Mouse (Mus musculus): ENCODE results near the gene Wnt3.
"Not testable (repeated sequence)": the region's sequence is repeated elsewhere in the genome, so short reads cannot be mapped to it uniquely, and the experiment has no call there.

Gene Wnt3

DNA sequence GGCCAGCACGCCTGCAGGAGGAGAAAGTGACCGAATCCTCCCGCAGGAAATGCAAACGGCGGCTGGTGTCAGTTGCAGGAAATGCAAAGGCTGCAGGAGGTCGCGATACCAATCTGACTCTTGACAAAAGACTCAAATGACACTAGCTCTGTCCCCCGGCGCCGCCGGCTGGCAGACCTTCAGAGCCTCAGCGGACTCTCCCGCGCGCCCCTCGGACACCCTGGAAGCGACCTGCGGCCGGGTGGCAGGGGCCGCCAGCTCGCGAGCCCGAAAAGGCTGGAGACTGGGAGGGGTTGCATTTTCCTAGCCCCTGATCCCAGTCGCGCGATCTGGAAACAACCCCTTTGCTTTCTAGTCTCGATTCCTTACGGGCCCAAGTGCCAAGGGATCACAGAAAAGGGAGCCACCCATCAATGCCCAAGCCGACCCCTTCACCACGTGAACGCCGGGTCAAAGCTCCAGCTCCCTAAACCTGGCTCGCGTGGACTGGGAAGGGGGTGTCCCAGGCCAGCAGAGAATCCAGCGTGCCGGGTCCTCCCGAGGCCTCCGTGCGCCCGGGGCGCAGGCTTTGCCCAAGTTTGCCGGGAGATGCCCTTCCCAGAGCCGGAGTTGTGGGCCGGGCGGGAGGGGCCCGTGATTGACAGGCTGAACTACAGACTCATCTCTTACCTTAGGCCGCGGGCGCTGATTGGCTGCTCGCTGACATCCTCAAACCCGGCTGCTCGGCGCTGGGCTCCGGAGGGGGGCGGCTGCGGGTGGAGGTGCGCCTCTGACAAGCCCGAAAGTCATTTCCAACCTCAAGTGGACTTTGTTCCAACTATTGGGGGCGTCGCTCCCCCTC is at the start of gene Wnt3:
Gene Wnt3 (plus strand): TSS at position 764 of the 841 bp plus-strand sequence.
- DNase-seq (ENCODE audit: low spot score): no peak

DNA sequence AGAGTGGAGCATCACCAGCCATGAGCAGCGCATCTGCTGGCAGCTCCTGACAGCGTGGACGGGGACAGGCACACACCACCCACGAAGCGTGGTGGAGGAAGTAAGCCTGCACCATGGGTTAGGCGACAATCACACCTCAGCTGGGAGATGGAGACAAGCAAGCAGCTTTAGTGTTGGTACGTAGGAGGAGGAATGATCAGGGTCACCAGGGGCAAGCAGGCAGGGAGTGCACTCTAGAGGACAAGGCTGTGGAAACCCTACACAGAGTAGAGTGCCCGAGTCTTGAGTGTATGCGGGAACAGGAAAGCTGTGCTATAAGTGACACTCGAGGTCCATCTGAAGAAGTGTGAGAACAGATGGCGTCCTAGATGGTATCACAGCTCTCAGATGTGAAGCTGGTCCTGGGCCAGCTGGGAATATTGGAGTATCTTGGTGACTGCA is 49.6 kb upstream of the Wnt3 start:
- DNase-seq (ENCODE audit: low spot score): no peak

DNA sequence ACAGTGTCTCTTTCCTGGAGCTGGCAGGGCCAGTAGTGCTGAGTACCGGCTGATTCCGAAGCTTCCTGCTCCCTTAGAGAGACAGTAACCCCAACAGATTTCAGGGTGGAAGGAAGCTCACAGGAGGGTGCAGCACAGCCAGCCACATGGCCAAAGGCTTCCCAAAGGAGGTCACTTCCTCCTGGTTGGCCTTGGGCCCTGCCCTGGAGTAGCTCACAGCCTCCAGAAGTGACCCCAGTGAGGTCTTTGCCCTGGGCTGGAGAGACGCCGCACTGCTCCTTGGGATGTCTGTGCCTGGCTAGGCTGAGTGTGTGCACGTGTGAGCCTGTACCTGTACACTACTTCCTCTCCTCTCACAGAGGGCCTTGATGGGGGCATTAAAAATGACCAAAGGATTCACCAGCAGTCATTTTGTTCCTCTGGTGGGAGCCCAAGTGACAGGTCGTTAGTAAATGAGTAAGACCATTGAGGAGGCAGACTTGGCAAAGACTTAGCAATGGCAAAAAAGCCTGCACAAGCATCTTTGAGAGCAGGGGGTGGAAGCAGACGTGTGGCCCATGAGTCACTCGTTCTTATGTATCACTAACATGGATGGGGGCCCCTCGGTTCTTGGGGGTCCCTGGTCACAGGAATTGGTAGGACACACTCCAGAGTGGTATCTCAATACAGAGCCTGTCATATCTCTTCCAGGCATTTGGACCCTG is 44.5 kb upstream of the Wnt3 start:
- no peak for DNase-seq (ENCODE audit: low spot score)

DNA sequence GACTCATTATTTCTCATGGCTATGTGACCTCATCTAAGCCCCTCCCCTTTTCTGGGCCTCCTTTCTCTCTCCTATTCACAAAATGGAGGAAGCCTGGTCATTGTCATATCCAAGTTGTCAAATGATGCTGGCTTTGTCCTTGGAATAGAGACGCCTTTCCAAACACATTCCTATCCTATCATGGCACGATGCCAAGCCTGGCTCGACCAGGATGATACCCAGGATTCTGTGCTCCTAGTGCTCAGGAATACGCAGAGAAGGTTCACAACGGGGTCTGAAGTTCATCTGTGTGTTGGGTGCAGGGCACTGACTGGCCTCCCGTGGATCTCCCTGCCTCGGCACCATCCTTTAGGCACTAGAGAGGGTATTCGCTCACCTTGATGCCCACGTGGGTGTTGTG is 42.4 kb upstream of the Wnt3 start:
- no peak for DNase-seq (ENCODE audit: low spot score)

DNA sequence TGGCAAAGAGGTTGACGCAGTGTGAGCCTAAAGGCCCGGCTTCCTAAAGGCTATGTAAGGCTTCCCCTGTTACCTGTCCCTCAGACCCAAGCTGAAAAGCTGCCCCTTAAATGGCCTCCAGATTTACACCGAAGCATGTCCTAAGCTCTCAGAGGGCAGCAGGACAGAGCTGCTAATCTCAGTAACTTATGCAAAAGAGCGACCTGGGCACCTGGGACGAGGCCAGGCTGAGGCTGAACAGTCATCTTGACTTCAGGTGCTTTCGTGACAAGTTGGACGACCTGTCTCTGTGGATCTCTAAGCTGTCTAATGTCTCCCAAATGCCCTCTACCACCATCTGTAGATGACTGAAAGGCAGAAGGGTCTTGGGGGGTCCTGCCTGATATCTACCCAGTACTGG is 41.6 kb upstream of the Wnt3 start:
- no peak for DNase-seq (ENCODE audit: low spot score)

DNA sequence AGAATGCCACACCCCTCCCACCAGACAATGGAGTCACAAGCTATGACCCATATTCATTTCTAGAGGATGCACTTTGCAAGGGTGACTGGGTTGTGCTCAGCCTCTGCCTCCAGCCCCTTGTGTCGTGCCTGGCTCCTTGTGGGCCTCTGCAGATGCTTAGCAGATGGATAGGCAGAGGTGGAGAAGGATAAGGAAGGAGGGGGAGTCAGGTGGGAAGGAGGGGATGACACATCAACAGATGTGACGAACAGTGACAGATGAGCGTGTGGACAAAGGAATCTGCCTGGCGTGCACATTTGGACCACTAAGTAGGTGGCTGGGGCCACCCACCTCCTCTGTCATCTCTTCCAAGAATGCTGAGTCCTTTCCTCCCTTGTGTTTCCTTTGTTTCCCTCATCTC is 40.9 kb upstream of the Wnt3 start:
- no peak for DNase-seq (ENCODE audit: low spot score)

DNA sequence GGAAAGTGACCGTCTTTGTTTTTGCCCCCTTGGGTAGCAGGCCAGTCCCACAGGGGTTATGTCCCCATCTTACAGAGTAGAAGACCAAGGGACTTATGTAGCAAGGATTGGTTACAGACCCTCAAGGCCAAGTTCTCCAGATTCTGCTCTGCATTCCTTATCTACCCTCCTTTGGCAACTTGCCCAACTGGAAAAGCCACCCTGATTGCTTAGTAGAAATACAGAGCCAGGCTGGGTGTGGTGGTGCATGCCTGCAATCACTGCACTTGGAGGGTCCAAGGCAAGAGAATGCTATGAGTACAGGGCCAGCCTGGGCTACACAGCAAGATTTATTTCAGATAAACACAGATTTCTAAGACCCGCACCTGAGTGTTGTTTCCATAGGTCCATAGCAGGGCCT is 40.0 kb upstream of the Wnt3 start:
- DNase-seq (ENCODE audit: low spot score): no peak

DNA sequence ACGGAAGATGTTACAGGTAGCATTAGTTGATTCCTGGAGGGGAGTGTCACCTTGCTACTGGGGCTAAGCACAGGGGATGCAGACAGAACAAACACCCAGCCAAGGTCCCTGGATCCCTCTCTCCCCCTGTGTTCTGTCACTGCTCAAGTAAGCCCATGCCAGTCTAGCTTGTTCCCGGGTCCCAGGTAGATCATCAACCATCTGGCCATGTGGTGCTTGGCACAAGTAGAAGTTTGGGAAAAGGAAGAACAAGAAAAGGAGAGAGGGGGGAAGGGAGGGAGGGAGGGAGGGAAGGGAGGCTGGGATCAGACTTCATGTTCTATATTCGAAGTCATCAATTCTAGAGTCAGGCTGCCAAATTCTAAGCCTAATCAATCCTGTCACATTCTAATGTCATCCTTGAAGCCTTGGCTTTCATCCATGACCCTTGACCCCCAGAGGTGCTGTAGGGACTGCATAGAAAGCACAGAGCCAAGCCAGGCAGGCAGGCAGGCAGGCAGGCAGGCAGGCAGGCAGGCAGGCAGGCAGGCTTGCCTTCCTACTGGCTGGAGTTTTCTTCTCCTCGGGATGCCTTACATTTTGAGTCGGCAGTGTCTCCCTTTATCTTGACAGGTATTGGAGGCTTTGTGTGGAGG is 39.4 kb upstream of the Wnt3 start:
- no peak for DNase-seq (ENCODE audit: low spot score)

DNA sequence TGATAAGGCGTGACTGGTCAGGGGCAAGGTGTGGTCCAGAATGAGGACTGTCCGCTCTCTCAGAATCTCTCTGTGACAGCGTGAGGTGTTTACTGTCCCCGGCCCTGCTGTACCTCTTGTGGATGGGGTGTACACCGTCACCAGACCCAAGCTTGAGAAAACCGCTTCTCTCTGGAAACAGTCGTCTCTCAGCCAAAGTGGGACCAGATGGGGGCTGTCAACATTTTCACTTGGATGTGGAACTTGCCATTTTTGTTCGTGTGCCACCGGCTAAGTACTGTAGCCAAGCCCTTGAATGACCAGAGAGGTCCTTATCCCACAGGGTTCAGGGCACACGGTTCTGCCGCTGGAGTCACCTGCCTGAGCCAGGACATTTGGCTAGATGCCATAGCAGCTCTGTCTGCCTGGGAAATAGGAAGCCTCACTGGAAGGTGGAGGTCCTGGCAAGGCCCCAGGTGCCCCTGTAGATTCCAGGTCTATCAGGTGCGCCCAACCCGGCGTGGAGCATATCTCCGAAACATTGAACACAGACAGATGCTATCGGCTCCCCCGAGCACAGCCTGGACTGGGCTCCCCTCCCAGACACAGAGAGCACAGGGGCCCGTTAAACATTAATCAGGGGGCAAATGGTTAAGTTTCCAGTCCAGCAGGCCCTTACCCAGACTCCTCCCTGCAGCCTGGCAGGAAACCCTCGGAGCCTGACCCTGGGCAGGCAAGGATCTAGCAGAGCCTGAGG is 38.7 kb upstream of the Wnt3 start:
- peak; percentile 55 for DNase-seq (ENCODE audit: low spot score)

DNA sequence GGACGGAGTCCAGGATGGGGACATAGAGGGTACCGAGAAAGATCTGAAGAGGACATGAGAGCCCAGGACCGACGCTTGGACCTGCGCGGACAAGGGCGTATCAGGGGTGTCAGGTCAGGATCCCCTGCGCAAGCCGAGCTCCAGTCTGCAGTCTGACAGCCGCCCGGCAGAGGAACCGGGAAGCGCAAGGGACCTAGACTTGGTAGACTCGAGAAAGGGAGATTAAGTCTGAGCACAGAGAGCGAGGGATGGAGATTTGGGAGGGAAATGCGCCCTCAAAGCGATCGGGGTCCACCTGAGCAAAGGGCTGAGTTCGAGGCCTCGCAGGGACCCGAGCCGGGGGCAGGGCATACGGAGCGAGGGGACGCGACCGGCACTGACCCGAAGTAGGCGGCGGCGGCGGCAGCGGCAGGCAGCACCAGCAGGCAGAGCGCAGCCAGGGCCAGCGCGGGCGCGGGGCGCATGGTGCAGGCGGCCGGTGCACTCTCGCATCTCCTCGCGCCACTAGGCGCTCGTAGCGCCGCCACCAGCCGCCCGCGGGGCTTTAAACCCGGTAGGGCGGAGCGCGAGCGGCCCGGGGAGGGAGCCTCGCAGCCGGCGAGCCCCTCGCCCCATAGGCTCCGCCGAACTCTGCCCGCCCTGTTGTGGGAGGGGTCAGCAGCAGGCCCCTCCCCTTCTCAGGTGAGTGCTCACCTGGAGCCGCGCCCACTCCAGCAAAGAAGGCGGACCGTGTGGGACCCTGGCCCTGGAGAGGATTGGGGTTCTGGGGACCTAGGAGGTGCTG is 24.5 kb upstream of the Wnt3 start, which contains the start of gene Wnt9b:
Gene Wnt9b (minus strand): TSS at position 516 of the 784 bp plus-strand sequence.
- DNase-seq (ENCODE audit: low spot score): peak; percentile 45

DNA sequence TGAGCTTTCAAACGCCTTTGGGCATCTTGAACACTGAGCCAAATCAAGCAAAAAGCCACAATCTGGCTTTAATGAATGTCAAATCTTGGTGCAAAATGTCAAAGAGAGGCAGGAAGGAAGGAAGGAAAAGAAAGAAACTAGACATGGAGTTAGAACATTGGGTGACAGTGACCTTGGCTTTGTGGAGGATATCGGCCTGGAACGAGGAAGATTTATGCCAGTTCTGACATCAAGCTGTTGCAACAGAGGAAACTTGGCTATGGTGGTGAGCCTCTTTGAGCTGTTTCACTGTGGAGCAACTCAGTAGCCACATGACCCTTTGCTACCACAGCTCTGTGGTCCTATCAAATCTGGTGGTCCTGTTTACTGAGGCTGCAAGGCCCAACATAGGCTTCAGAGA is 23.3 kb upstream of the Wnt3 start:
- DNase-seq (ENCODE audit: low spot score): no peak

DNA sequence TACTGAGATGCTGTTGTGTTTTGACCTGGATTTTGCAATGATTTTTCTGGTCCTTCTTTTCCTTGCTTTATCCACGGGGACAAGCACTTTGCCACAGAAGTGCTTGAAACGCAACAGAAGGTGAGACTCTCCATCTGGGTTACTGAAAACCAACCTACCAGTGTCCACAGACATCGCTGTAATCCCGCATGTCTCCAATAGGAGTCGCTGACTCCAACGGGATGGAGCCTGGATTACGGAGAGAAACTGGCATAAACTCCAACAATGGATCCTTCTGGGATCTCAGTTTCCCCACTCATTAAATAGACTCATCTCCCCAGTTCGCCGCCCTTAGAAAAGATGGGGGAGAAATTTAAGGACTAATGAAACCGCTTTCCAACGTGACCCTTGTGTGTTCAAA is 15.9 kb upstream of the Wnt3 start:
- no peak for DNase-seq (ENCODE audit: low spot score)

DNA sequence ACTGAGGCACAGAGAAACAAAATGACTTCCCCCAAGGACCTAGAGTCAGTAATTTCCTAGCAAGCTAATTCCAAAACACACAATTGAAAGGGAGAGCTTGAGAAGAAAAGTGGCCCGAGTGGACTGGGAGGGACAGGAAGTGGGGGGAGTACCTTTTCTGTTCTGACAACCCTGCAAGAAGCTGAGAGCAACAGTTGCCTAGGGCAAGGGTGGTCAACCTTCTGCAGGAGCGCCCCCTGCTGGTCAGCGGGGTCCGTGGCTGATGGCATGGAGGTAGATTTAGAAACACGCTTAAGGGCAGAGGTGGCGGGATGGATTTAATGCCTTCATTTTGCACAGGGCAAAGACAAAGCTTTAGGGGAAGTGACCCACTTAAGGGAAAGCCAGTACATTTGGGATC is 15.2 kb upstream of the Wnt3 start:
- DNase-seq (ENCODE audit: low spot score): peak; percentile 78

DNA sequence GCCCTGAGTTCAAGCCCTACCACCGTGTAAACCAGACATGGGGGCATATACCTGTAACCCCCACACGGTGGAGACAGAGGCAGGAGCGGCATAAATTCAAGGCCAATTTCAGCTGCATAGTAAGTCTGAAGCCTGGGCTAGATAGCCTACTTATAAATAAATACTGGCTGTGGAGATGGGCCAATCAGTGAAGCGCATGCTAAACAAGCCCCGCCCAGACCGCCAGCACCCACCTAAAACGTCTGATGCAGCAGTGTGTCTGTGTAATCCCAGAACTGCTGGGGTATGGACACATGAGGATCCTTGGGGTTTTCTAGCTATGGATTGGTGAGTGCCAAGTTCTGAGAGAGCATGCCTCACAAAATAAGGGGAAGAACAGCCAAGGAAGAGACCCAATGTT is 13.8 kb upstream of the Wnt3 start:
- DNase-seq (ENCODE audit: low spot score): no peak

DNA sequence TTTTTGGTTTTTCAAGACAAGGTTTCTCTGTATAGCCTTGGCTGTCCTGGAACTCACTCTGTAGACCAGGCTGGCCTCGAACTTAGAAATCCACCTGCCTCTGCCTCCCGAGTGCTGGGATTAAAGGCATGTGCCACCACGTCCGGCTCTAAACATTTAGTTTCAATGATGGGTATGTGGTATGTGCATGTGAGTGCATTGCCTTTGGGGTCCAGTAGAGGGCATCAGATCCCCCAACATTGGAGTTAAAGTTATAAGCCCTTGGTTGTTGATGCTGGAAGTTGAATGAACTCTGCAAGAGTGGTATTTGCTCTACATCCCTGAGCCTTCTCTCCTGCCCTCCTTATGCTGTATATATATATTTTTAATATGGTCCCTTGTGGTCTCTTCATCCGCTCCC is 13.1 kb upstream of the Wnt3 start:
- not testable (repeated sequence) for DNase-seq (ENCODE audit: low spot score)

DNA sequence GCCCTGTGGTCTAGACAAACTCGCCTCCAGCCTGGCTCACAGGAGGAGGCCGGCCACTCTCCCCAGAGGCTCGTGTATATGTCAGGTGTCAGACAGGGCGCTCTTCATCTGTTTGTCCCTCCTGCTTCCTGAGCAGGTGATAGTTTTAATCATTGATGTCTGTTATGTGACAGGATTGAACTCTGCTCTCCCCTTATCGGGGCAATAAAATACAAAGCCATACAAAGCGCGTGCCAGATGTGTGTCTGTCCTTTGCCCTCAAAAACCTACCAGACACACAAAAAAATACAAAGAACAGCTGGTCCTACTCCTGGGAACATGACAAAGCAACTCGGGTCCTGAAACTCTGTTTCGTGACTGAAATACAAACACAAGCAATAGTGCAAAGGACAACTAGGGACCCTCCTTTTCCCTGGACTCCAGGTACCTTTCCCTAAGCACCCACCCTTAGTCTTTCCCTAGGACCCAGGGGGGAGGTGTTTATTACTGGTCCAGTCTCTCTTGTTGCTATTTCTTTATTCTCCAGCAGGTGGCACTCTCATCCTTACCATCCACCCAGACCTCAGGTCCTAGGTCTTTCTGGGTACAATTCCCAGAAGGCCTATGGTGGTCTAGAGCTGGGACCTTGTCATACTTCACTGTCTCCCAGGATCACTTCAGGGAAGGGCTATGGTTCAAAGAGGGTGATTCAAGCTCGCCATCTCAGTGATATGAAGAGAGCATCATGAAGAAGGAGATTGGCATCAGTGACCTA is 10.4 kb upstream of the Wnt3 start:
- DNase-seq (ENCODE audit: low spot score): peak; percentile 14

DNA sequence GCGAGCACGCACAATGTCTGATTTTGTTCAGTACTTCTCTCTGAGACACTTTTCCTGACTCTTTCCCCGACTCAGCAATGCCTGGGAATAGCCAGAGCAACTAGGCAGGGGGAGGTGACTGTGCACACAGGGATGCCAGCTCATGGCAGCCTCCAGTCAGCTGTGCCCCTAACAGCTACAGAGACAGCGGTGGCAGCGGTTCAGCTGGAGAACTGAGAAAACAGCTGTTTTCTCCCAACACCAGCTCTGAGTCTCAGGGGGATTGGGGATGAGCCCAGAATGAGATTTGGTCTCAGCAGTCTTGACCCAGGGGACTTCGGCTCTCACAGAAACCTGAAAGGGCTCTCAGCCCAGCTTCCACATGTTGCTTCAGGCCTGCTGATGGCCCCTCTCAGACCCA is 9.3 kb upstream of the Wnt3 start:
- no peak for DNase-seq (ENCODE audit: low spot score)

DNA sequence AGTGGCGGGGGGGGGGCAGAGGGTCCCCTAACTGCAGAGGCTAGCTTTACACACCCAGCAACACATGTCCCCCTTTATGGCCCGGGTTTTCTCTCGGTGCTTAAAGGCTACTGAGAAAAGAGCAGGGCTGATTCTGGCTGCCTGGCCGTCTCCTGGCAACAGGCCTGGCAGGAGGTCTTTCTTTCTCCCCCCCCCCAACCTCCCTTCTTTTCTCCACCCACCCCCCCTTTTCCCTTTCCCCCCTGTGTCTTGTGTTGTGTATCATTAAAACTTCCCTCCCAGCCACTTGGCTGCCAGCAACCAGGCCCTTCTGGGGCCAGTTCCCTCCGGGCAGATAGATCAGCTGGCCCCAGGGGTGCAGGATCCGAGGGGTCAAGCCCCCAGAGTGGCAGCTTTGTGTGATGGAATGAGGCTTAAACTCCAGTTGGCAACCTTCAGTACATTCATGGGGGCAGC is 8.4 kb upstream of the Wnt3 start:
- DNase-seq (ENCODE audit: low spot score): no peak

DNA sequence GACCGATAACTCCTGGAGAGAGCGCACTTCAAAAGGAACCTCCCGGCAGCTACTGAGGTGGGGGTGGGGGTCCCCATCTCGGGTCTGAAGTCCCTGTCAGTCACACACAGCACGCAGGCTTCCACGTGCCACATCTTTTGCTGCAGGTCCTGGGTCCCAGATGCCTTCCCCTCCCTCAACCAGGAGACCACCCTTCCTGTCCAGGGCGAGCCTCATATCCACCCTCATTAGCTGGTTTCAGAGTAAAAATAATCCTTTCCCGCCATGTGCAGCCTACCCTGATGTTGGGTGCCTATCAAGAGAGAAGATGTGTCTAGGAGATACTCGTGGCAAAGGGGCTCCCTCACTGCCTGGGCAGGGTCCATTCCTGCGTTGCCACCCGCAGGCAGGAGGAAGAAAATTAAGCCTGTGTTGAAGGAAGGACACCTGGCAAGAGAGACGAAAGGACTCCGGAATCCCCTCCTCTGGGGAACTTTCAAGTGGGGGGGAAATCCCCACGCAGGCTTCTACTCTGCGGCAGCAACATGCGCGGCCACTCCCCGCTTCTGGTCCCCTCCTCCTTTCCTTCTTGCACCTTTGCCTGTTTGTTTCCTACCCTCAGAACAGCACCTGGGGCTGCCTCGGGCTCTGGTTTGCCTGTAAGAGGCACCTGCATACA is 2.7 kb upstream of the Wnt3 start:
- no peak for DNase-seq (ENCODE audit: low spot score)

Measured in urinary bladder, postnatal 14 days (tissue).